Mouse (Mus musculus): Measurements from ENCODE around the gene Rasl10a. TPM values are rescaled to one million over a fixed set of nuclear protein-coding genes. Genes with fewer than 3 reads are reported as not detected.

The Rasl10a gene
- polyA plus RNA-seq, 1 experiment from 2014 or later: 0.45 TPM

GRCm38 (mm10) chr11:5059230-5059629 lies 1.3 kb downstream of the Rasl10a start:
- H3K27ac ChIP-seq (ENCODE audit: low read length): no peak overlapping the region
- no peaks in the 10 kb centered on the region for H3K36me3 ChIP-seq (ENCODE audit: control insufficient read depth, insufficient read depth, low read length)
- ATAC-seq (ENCODE audit: low read depth): no peak
- no peak overlapping the region for H3K4me2 ChIP-seq (ENCODE audit: low read depth, low read length)
- H3K9ac ChIP-seq (ENCODE audit: low read length): no peak overlapping the region
- H3K4me3 ChIP-seq (ENCODE audit: low read length): no peak overlapping the region
- H3K27me3 ChIP-seq (ENCODE audit: control insufficient read depth, insufficient read depth, low read depth, low read length): peaks cover 63% of the 10 kb centered on the region
- 25% methylated on average over 14 of the region's 14 CpGs for WGBS
- H3K4me1 ChIP-seq (replicated peaks; ENCODE audit: control insufficient read depth, insufficient read depth, low read length): peaks cover 26% of the 10 kb centered on the region
- H3K9me3 ChIP-seq (ENCODE audit: control insufficient read depth, low read length): no peaks in the 10 kb centered on the region

GRCm38 (mm10) chr11:5059704-5060156 lies 1.8 kb downstream of the Rasl10a start:
- ATAC-seq (ENCODE audit: low read depth): no peak
- Histone ChIP-seq H3K4me3 (ENCODE audit: low read length) (no peak overlapping the region), H3K9me3 (ENCODE audit: control insufficient read depth, low read length) (no peaks in the 10 kb centered on the region), H3K36me3 (ENCODE audit: control insufficient read depth, insufficient read depth, low read length) (no peaks in the 10 kb centered on the region), H3K27ac (ENCODE audit: low read length) (no peak overlapping the region), H3K27me3 (ENCODE audit: control insufficient read depth, insufficient read depth, low read depth, low read length) (peaks cover 63% of the 10 kb centered on the region), H3K9ac (ENCODE audit: low read length) (no peak overlapping the region), H3K4me2 (ENCODE audit: low read depth, low read length) (no peak overlapping the region), H3K4me1 (replicated peaks; ENCODE audit: control insufficient read depth, insufficient read depth, low read length) (peaks cover 31% of the 10 kb centered on the region)
- 11% methylated on average over 27 of the region's 27 CpGs for WGBS

GRCm38 (mm10) chr11:5060756-5061412 lies 3.0 kb downstream of the Rasl10a start:
- peak overlapping the region; percentile 32 for H3K9ac ChIP-seq (ENCODE audit: low read length)
- H3K4me1 ChIP-seq (replicated peaks; ENCODE audit: control insufficient read depth, insufficient read depth, low read length): peaks cover 31% of the 10 kb centered on the region
- ATAC-seq (ENCODE audit: low read depth): no peak
- no peaks in the 10 kb centered on the region for H3K9me3 ChIP-seq (ENCODE audit: control insufficient read depth, low read length)
- peaks cover 60% of the 10 kb centered on the region for H3K27me3 ChIP-seq (ENCODE audit: control insufficient read depth, insufficient read depth, low read depth, low read length)
- no peak overlapping the region for H3K27ac ChIP-seq (ENCODE audit: low read length)
- 60% methylated on average over 28 of the region's 28 CpGs for WGBS
- H3K4me3 ChIP-seq (ENCODE audit: low read length): peak overlapping the region; percentile 46
- peak overlapping the region; percentile 64 for H3K4me2 ChIP-seq (ENCODE audit: low read depth, low read length)
- no peaks in the 10 kb centered on the region for H3K36me3 ChIP-seq (ENCODE audit: control insufficient read depth, insufficient read depth, low read length)

- Histone ChIP-seq H3K4me2 (ENCODE audit: low read depth, low read length) (peak overlapping the region; percentile 64), H3K9ac (ENCODE audit: low read length) (peak overlapping the region; percentile 32), H3K36me3 (ENCODE audit: control insufficient read depth, insufficient read depth, low read length) (no peaks in the 10 kb centered on the region), H3K4me1 (replicated peaks; ENCODE audit: control insufficient read depth, insufficient read depth, low read length) (peaks cover 31% of the 10 kb centered on the region), H3K4me3 (ENCODE audit: low read length) (peak overlapping the region; percentile 46), H3K27ac (ENCODE audit: low read length) (no peak overlapping the region), H3K27me3 (ENCODE audit: control insufficient read depth, insufficient read depth, low read depth, low read length) (peaks cover 53% of the 10 kb centered on the region), H3K9me3 (ENCODE audit: control insufficient read depth, low read length) (no peaks in the 10 kb centered on the region)
- ATAC-seq (ENCODE audit: low read depth): peak; percentile 52
- 4% methylated on average over 62 of the region's 62 CpGs for WGBS
These were observed 3.6 kb downstream of the Rasl10a start for GRCm38 (mm10) chr11:5061413-5062139.

- Histone ChIP-seq H3K4me3 (ENCODE audit: low read length) (peak overlapping the region; percentile 46), H3K9ac (ENCODE audit: low read length) (peak overlapping the region; percentile 32), H3K27ac (ENCODE audit: low read length) (no peak overlapping the region), H3K9me3 (ENCODE audit: control insufficient read depth, low read length) (no peaks in the 10 kb centered on the region), H3K4me1 (replicated peaks; ENCODE audit: control insufficient read depth, insufficient read depth, low read length) (peaks cover 31% of the 10 kb centered on the region), H3K27me3 (ENCODE audit: control insufficient read depth, insufficient read depth, low read depth, low read length) (peaks cover 46% of the 10 kb centered on the region), H3K36me3 (ENCODE audit: control insufficient read depth, insufficient read depth, low read length) (no peaks in the 10 kb centered on the region), H3K4me2 (ENCODE audit: low read depth, low read length) (peak overlapping the region; percentile 64)
- no peak for ATAC-seq (ENCODE audit: low read depth)
- WGBS: 30% methylated on average over 13 of the region's 13 CpGs
These were observed 4.4 kb downstream of the Rasl10a start for GRCm38 (mm10) chr11:5062326-5062725.

GRCm38 (mm10) chr11:5062860-5063505 lies 5.1 kb downstream of the Rasl10a start:
- Histone ChIP-seq H3K9me3 (ENCODE audit: control insufficient read depth, low read length) (no peaks in the 10 kb centered on the region), H3K36me3 (ENCODE audit: control insufficient read depth, insufficient read depth, low read length) (peaks cover 3% of the 10 kb centered on the region; the same call in 1 of the 2 replicates), H3K4me1 (replicated peaks; ENCODE audit: control insufficient read depth, insufficient read depth, low read length) (peaks cover 28% of the 10 kb centered on the region), H3K27me3 (ENCODE audit: control insufficient read depth, insufficient read depth, low read depth, low read length) (peaks cover 40% of the 10 kb centered on the region), H3K4me2 (ENCODE audit: low read depth, low read length) (no peak overlapping the region), H3K9ac (ENCODE audit: low read length) (no peak overlapping the region), H3K27ac (ENCODE audit: low read length) (no peak overlapping the region), H3K4me3 (ENCODE audit: low read length) (no peak overlapping the region)
- no peak for ATAC-seq (ENCODE audit: low read depth)
- 71% methylated on average over 13 of the region's 13 CpGs for WGBS

GRCm38 (mm10) chr11:5063561-5064281 lies 5.8 kb downstream of the Rasl10a start:
- H3K27me3 ChIP-seq (ENCODE audit: control insufficient read depth, insufficient read depth, low read depth, low read length): peaks cover 34% of the 10 kb centered on the region
- ATAC-seq (ENCODE audit: low read depth): no peak
- peak overlapping the region; percentile 82 for H3K9ac ChIP-seq (ENCODE audit: low read length)
- no peak overlapping the region for H3K27ac ChIP-seq (ENCODE audit: low read length)
- peak overlapping the region; percentile 98 for H3K4me2 ChIP-seq (ENCODE audit: low read depth, low read length)
- H3K9me3 ChIP-seq (ENCODE audit: control insufficient read depth, low read length): no peaks in the 10 kb centered on the region
- 55% methylated on average over 31 of the region's 31 CpGs for WGBS
- H3K4me3 ChIP-seq (ENCODE audit: low read length): peak overlapping the region; percentile 77
- H3K4me1 ChIP-seq (replicated peaks; ENCODE audit: control insufficient read depth, insufficient read depth, low read length): peaks cover 24% of the 10 kb centered on the region
- peaks cover 11% of the 10 kb centered on the region for H3K36me3 ChIP-seq (ENCODE audit: control insufficient read depth, insufficient read depth, low read length)

GRCm38 (mm10) chr11:5064282-5065055 lies 6.5 kb downstream of the Rasl10a start:
- H3K4me1 ChIP-seq (replicated peaks; ENCODE audit: control insufficient read depth, insufficient read depth, low read length): peaks cover 24% of the 10 kb centered on the region
- peaks cover 27% of the 10 kb centered on the region for H3K27me3 ChIP-seq (ENCODE audit: control insufficient read depth, insufficient read depth, low read depth, low read length)
- H3K9ac ChIP-seq (ENCODE audit: low read length): peak overlapping the region; percentile 82
- peaks cover 18% of the 10 kb centered on the region for H3K36me3 ChIP-seq (ENCODE audit: control insufficient read depth, insufficient read depth, low read length)
- peak overlapping the region; percentile 98 for H3K4me2 ChIP-seq (ENCODE audit: low read depth, low read length)
- no peaks in the 10 kb centered on the region for H3K9me3 ChIP-seq (ENCODE audit: control insufficient read depth, low read length)
- WGBS: 14% methylated on average over 38 of the region's 38 CpGs
- peak overlapping the region; percentile 39; the same call in 1 of the 2 replicates for H3K27ac ChIP-seq (ENCODE audit: low read length)
- no peak for ATAC-seq (ENCODE audit: low read depth)
- H3K4me3 ChIP-seq (ENCODE audit: low read length): peak overlapping the region; percentile 77
